Mouse (Mus musculus) intestine, embryonic 16.5 days (tissue): ENCODE data around the gene 1700113H08Rik. TPM values are rescaled to one million over a fixed set of nuclear protein-coding genes. Genes with fewer than 3 reads are reported as not detected.

Experiments used
- ATAC-seq: fragments of 200-750 bp; cut with Nextera tagmentation; 2 replicates; pipeline ENCODE4 v1.8.0; 2017; ENCODE audit warnings: moderate TSS enrichment, moderate library complexity
- H3K27ac ChIP-seq: fragments of 300-500 bp; sonication (generic); 2 replicates; pipeline ENCODE4 v1.5.1; 2014; ENCODE audit warnings: mild to moderate bottlenecking, low read length
- H3K27me3 ChIP-seq: fragments of 300-500 bp; sonication (generic); replicated peaks from 2 replicates; pipeline ENCODE4 v1.6.1; 2014; ENCODE audit warnings: low read length, control low read depth, mixed read lengths; ENCODE audit not compliant: control insufficient read depth, insufficient read depth
- H3K36me3 ChIP-seq: fragments of 300-500 bp; sonication (generic); 2 replicates; pipeline ENCODE4 v1.6.1; 2014; ENCODE audit warnings: low read length, control low read depth; ENCODE audit not compliant: control insufficient read depth, insufficient read depth
- H3K4me1 ChIP-seq: fragments of 300-500 bp; sonication (generic); 2 replicates; pipeline ENCODE4 v1.6.1; 2014; ENCODE audit warnings: low read length, control low read depth, mixed read lengths; ENCODE audit not compliant: control insufficient read depth, insufficient read depth
- H3K4me2 ChIP-seq: fragments of 300-500 bp; sonication (generic); 2 replicates; pipeline ENCODE4 v1.6.1; 2014; ENCODE audit warnings: low read depth, low read length, control low read depth
- H3K4me3 ChIP-seq: fragments of 300-500 bp; sonication (generic); 2 replicates; pipeline ENCODE4 v1.5.1; 2014; ENCODE audit warnings: mild to moderate bottlenecking, low read length
- H3K9ac ChIP-seq: fragments of 300-500 bp; sonication (generic); 2 replicates; pipeline ENCODE4 v1.6.1; 2014; ENCODE audit warnings: low read depth, low read length
- H3K9me3 ChIP-seq: fragments of 300-500 bp; sonication (generic); 2 replicates; pipeline ENCODE4 v1.6.1; 2016; ENCODE audit warnings: low read length, control low read depth; ENCODE audit not compliant: control insufficient read depth
- WGBS: fragments of 180-500 bp; shearing (Covaris S2); extraction: QIAGEN DNeasy Blood & Tissue Kit; methylation state at CpG from one replicate; pipeline ENCODE4 v1.1.7; 2014; 5-methylcytosine and 5-hydroxymethylcytosine counted together
- polyA plus RNA-seq: library from polyadenylated mRNA; unstranded; fragments of >200 nt; fragmentation: Nextera tagmentation; extraction: Ambion mirVana; gene quantifications from 2 replicates; pipeline ENCODE4 v1.2.1, GENCODE M21; 2015

1700113H08Rik gene
- polyA plus RNA-seq, 1 experiment from 2014 or later, result 0.10 TPM

DNA sequence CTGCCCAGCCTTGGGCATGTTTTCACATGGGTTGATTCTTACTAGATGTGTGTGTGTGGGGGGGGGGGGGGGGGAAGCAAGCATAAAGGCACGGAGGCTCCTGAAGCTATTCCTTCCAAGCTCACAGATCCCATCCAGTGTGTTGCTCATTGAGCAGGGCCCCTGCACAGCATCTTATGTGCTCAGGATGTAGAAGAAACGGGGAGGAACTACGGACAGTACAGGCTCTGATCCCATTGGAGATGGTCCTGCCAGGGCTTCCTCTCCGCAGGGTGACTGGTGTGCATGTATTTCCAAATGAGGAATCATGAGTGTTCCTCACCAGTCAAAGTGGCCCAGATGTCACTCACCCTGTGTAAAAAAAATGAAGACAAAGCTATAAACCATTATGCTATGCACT, 42.8 kb downstream of the 1700113H08Rik start:
- H3K27ac ChIP-seq, result no peak overlapping the region
- no peaks in the 10 kb centered on the region for H3K27me3 ChIP-seq
- ATAC-seq, result no peak
- no peak overlapping the region for H3K9ac ChIP-seq
- H3K36me3 ChIP-seq, result no peaks in the 10 kb centered on the region
- H3K9me3 ChIP-seq, result no peaks in the 10 kb centered on the region
- no peaks in the 10 kb centered on the region for H3K4me1 ChIP-seq
- no peak overlapping the region for H3K4me2 ChIP-seq
- H3K4me3 ChIP-seq, result no peak overlapping the region
- WGBS, result 80% methylated on average over 4 of the region's 4 CpGs

DNA sequence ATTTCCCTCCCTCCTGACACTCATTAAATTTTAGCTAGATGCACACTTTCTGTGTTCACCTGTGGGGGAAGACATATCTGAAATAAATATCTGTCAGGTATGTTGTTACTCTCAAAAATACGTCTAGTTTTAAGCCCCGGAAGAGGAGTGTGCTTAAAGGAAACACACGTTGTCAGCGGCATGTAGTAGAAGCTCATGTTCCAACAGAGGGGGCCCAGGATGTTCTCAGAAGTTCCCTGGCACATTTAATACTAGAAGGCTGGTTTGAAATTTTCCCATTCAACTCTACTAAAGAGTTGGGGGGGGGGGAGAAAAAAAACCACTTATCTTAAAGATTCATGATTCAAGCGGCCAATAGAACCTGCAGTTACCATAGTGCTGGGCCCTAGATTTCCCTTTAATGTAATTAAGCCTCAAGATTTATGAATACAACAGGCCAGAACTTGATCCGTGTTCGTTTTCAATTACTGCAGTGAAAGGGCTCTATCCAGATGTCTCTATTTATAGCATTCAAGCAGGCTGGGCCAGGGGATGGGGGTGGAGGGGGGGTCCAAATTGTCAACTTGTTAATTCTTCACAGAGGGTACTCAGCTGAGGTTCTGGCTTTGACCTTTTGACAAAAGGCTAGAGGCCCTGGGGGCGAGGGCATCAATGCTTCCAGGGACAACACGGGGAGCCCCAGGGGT, 43.6 kb downstream of the 1700113H08Rik start:
- Histone ChIP-seq H3K27me3 (no peaks in the 10 kb centered on the region), H3K36me3 (no peaks in the 10 kb centered on the region), H3K27ac (no peak overlapping the region), H3K4me1 (no peaks in the 10 kb centered on the region), H3K4me3 (no peak overlapping the region), H3K9me3 (no peaks in the 10 kb centered on the region), H3K4me2 (no peak overlapping the region), H3K9ac (no peak overlapping the region)
- WGBS, result 54% methylated on average over 9 of the region's 9 CpGs
- no peak for ATAC-seq

DNA sequence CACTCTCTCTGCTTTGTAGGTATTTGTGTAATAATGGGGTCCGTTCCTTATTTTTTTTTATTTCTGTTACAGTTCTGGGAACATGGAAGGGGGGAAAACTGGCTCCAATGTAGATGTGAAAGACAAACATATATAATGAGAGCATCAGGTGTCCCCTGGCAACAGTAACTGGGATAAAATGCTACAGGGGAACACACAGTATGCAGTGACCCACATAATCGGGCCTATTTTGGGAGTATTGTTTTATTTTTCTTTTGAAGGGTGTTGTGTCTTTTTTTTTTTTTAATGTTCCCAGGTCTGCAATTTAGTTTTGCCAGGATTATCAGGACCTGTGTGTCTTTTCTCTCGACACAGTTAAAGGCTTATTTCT, 44.1 kb downstream of the 1700113H08Rik start:
- no peak overlapping the region for H3K9ac ChIP-seq
- no peaks in the 10 kb centered on the region for H3K9me3 ChIP-seq
- H3K36me3 ChIP-seq, result no peaks in the 10 kb centered on the region
- WGBS, result 63% methylated on average over 3 of the region's 3 CpGs
- H3K4me1 ChIP-seq, result no peaks in the 10 kb centered on the region
- no peaks in the 10 kb centered on the region for H3K27me3 ChIP-seq
- H3K4me2 ChIP-seq, result no peak overlapping the region
- H3K4me3 ChIP-seq, result no peak overlapping the region
- no peak for ATAC-seq
- H3K27ac ChIP-seq, result no peak overlapping the region

DNA sequence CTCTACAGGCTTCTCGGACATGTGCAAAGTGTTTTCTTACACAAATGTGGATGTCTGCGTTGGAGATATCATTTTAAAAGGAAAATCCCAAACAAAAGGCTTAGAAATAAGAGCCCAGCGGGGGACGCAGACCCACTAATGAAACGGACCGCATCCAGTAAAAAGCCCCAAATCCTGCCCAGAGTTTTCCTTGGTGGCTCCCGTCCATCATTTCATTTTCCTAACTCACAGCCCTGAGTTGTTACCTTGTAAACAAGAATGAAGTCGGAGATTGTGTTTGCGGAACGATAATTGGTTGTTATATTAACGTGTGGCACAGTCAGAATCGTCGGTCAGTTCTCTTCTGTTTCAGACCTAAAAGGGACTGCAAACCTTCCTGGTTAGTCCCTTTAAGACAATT, 44.6 kb downstream of the 1700113H08Rik start:
- Histone ChIP-seq H3K4me3 (no peak overlapping the region), H3K9ac (no peak overlapping the region), H3K27me3 (no peaks in the 10 kb centered on the region), H3K27ac (no peak overlapping the region), H3K36me3 (no peaks in the 10 kb centered on the region), H3K4me1 (no peaks in the 10 kb centered on the region), H3K9me3 (no peaks in the 10 kb centered on the region), H3K4me2 (no peak overlapping the region)
- 71% methylated on average over 13 of the region's 13 CpGs for WGBS
- no peak for ATAC-seq

DNA sequence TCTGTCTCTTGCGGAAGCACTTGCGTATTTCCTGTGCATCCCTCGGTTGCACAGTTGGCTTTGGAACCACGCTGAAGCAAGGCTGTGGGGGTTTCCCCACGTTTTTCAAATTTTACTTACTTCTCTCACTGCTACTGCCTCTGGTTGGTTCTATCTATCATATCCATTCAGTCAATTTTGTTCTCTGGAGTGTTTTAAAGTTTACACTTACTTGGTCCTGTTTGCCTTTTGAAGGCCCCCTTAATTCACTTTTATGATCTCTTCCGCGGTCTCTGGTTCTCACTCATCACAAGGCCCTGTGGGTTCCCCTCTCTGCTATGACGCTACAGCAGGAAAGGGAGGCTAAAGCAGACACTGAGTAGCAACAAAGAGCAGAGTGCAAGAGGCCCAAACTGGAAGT, 45.4 kb downstream of the 1700113H08Rik start:
- no peak for ATAC-seq

DNA sequence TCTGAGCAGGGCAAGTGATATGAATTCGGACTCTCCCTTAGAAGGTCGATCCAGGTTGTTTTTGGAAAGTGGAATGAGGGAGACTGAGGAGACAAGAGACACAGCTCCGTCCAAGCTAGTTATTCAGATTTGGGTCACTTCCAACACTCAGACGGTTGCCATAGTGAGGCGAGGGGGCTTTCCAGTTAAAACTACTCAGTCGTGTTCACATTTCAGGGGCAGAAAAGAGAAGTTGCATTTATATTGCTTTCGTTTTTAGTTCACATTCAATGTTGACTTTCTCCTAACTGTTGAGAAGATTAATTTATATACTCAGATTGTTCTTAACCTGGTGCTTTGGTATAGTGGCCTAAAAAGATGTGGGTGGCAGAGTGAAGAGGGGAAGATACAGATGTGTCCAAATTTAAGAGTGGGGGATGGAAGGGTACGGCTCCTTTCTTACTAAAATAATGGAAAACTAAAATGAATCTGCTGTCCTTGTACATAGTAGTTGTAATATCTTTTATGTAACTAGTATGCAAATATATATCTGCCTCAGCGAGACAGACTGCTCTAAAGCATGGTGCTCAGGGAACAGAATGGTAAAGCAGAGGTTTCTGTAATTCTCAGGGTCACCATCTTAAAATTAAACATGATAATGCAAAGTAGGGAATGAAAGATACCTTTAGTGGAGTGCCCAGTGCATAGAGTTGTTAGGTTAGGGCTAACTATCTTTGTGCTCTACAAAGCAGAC, 49.9 kb downstream of the 1700113H08Rik start:
- H3K36me3 ChIP-seq, result no peaks in the 10 kb centered on the region
- H3K27me3 ChIP-seq, result no peaks in the 10 kb centered on the region
- H3K9me3 ChIP-seq, result no peaks in the 10 kb centered on the region
- H3K27ac ChIP-seq, result no peak overlapping the region
- WGBS, result 73% methylated on average over 9 of the region's 9 CpGs
- no peak for ATAC-seq
- H3K4me3 ChIP-seq, result no peak overlapping the region
- no peak overlapping the region for H3K4me2 ChIP-seq
- H3K4me1 ChIP-seq, result no peaks in the 10 kb centered on the region
- H3K9ac ChIP-seq, result no peak overlapping the region

More for the DNA sequence above, 45.4 kb downstream of the 1700113H08Rik start:
- 45% methylated on average over 8 of the region's 8 CpGs for WGBS
- Histone ChIP-seq H3K36me3 (no peaks in the 10 kb centered on the region), H3K9me3 (no peaks in the 10 kb centered on the region), H3K9ac (no peak overlapping the region), H3K4me1 (no peaks in the 10 kb centered on the region), H3K4me3 (no peak overlapping the region), H3K27me3 (no peaks in the 10 kb centered on the region), H3K27ac (no peak overlapping the region), H3K4me2 (no peak overlapping the region)

DNA sequence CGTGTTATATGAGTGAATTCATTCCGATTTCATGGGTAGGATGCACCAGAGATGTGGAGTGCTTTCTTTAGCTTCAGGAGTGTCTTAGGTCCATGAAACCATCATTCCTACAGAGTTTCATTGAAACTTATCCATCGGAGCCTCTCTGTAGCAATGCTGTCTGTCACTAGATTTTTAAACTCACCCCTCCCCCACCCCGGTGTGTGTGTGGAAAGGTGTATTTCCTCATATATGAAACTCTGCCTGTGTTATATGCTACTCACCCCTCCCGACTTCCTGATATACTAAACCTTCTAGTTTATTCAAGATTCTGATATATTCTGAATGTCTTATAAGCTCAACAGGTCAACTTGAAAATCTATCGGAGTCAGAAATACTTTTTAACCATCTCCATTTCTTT, 50.5 kb downstream of the 1700113H08Rik start:
- Histone ChIP-seq H3K4me3 (no peak overlapping the region), H3K27me3 (no peaks in the 10 kb centered on the region), H3K4me1 (no peaks in the 10 kb centered on the region), H3K36me3 (no peaks in the 10 kb centered on the region), H3K27ac (no peak overlapping the region), H3K9me3 (no peaks in the 10 kb centered on the region), H3K9ac (no peak overlapping the region), H3K4me2 (no peak overlapping the region)
- WGBS, result 90% methylated on average over 6 of the region's 6 CpGs
- ATAC-seq, result no peak

DNA sequence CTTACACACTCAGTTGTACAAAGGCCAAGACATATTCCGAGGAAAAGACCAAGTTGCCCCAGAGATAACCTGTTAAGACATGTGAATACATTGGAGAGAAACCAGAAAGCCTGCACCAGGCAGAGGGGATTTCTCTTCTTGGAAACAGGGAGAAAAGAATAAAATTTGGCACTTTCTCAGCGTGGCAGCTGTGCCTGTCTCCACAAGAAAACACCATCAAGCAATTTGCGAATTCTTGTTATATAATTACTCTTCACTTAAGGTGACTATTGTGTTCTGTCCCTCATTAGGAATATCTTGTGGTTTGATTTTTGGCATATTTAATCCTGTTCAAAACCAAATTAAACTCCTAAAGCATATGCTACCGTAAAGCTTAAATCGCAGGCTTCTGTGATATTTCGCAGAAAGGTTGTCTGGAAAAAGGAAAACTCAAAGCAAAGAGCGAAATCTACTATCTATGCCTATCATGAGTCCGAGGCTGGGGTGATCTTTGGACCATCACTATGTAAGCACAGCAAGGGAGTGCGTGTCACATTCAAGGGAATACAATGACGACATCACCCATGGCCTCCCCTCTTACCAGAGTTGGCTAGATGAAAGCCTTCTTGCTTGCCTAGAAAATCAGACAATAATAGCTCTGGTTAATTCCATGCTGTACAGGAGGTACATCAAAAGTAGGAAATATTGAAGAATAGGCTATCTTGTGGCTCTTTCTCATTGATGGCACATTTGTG, 51.4 kb downstream of the 1700113H08Rik start:
- Histone ChIP-seq H3K27ac (no peak overlapping the region), H3K27me3 (no peaks in the 10 kb centered on the region), H3K9me3 (no peaks in the 10 kb centered on the region), H3K4me2 (no peak overlapping the region), H3K4me1 (no peaks in the 10 kb centered on the region), H3K9ac (no peak overlapping the region), H3K4me3 (no peak overlapping the region), H3K36me3 (no peaks in the 10 kb centered on the region)
- WGBS, result 82% methylated on average over 10 of the region's 10 CpGs
- no peak for ATAC-seq

DNA sequence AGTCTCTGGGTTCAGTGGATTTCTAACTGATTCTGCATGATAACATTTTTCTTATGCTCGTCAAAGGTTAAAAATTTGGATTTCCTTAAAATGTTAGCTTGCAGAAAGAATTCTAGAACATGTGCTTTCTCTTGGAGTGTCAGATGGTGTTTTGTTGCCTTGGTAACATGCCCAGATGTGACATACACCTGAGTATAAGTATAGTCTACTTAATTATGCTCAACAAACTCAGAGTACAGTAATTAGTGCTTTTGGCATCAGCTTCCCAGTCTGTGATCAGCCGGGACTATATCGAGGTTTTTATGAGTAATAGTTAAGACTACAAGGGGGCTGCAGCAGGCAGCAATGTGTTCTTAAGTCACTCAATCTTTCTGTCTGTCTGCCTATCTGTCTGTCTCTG, 53.1 kb downstream of the 1700113H08Rik start:
- Histone ChIP-seq H3K4me3 (no peak overlapping the region), H3K9me3 (no peaks in the 10 kb centered on the region), H3K36me3 (no peaks in the 10 kb centered on the region), H3K9ac (no peak overlapping the region), H3K27me3 (no peaks in the 10 kb centered on the region), H3K4me2 (no peak overlapping the region), H3K27ac (no peak overlapping the region), H3K4me1 (no peaks in the 10 kb centered on the region)
- ATAC-seq, result no peak
- WGBS, result 84% methylated on average over 3 of the region's 3 CpGs
